Mouse (Mus musculus) lung, adult 2 months (tissue): Measurements from ENCODE around the gene Celf2. TPM values are rescaled to one million over a fixed set of nuclear protein-coding genes. Genes with fewer than 3 reads are reported as not detected.

Source experiments
- DNase-seq: peaks from one replicate; pipeline ENCODE4 v3.0.0; 2022
- H3K4me1 ChIP-seq: fragments of 200-500 bp; 2 replicates; pipeline ENCODE4 v1.6.1; 2011; ENCODE audit warnings: low read length; ENCODE audit not compliant: control insufficient read depth, insufficient read depth
- H3K4me3 ChIP-seq: fragments of 200-500 bp; replicated peaks from 2 replicates; pipeline ENCODE3; 2011; ENCODE audit warnings: low read depth, mild to moderate bottlenecking, control low read depth, low read length; ENCODE audit errors: extremely low read depth
- CTCF ChIP-seq: fragments of 200-500 bp; IDR thresholded peaks from 2 replicates; pipeline ENCODE4 v1.5.1; 2011; ENCODE audit warnings: mild to moderate bottlenecking, low read length, control low read depth; ENCODE audit not compliant: insufficient read depth
- POLR2A ChIP-seq: fragments of 200-500 bp; IDR thresholded peaks from 2 replicates; pipeline ENCODE4 v1.6.1; 2011; ENCODE audit warnings: low read depth, mild to moderate bottlenecking, control low read depth, low read length, borderline replicate concordance; ENCODE audit errors: extremely low read depth
- WGBS: fragments of 180-500 bp; shearing (Covaris S2); methylation state at CpG from one replicate; pipeline ENCODE4 v1.1.7; 2018; 5-methylcytosine and 5-hydroxymethylcytosine counted together
- polyA plus RNA-seq: library from polyadenylated mRNA; depleted of rRNA; stranded (reverse); fragments of >200 nt; gene quantifications from 2 replicates; pipeline ENCODE4 v1.2.3, GENCODE M21; 2012

Celf2 gene
- polyA plus RNA-seq, 1 experiment = 43.4 TPM

DNA sequence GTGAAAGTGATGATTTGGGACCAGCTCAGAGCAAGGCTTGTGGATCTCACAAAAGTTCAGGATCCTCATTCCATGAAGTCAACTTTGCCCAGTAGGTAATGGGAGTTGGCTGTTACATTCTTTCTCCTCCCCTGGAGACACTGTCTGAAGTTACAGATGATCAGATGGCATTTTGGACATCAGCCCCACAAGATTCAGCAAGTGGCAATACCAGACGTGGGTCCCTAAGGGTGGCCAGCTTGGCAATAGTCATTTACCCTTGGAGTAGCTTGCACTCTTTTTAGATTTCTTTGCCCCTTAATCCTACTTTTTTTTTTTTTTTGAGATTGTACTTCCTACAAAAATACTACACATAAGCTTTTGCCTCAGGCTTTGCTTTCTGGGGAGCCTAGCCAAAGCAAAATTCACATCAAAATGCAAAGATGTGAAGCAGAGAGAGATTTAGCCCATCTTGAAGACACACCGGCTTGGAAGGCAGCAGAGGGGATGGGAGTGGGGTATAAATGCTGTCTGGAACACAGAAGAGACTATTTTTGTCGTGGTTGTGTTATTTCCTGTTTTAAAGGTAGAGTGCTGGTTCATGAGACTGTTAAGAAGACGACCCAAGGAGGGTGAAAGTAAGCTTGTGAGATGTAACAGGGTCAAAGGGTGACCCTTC is 397.1 kb downstream of the Celf2 start:
- TF ChIP-seq POLR2A (no peak), CTCF (no peak)
- no peak for DNase-seq
- Histone ChIP-seq H3K4me3 (no peak overlapping the region), H3K4me1 (peaks cover 2% of the 10 kb centered on the region; the same call in 1 of the 2 replicates)
- WGBS = 48% methylated on average over 4 of the region's 4 CpGs

DNA sequence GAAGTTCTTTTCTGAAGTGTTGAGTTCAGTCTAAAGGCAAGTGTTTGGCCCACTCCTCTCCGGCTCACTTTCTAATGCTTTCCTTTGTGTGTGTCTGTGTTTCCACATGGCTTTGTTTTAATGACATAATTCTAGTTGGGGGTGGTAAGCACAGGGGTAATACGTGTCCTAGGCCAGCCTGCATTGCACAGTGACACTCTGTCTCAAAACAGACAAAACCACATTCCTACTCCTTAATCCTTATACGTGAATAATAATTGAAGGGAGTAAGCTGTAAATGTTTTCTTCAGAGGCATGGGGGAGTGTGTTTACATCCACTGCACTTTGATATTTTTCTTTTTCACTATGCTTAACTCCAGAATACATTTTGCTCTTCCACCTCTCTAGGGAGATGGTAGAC is 415.9 kb downstream of the Celf2 start:
- DNase-seq = no peak
- TF ChIP-seq CTCF (no peak), POLR2A (no peak)
- no peaks in the 10 kb centered on the region; the same call in none of the 2 replicates for H3K4me1 ChIP-seq
- 60% methylated on average over 3 of the region's 3 CpGs for WGBS
- no peak overlapping the region for H3K4me3 ChIP-seq

DNA sequence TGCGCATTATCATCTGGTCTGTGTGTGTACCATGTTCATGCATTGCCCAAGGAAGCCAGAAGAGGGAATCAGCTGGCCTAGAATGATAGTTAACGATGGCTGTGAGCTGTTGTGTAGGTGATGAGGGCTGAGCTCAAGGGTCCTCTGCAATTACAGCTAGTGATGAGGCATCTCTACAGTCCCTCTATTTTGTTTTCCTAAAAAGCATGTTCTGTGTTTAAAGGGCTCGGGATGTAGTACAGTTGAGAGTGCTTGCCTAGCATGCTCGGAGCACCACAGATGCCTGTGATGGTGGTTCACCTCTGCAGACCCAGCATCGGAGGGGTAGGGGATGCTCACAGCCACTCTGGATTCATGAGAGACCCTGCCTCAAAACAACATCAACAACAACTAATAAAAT is 416.7 kb downstream of the Celf2 start:
- H3K4me3 ChIP-seq = no peak overlapping the region
- H3K4me1 ChIP-seq = no peaks in the 10 kb centered on the region; the same call in none of the 2 replicates
- WGBS = 95% methylated on average over 5 of the region's 5 CpGs
- TF ChIP-seq POLR2A (no peak), CTCF (no peak)
- no peak for DNase-seq

DNA sequence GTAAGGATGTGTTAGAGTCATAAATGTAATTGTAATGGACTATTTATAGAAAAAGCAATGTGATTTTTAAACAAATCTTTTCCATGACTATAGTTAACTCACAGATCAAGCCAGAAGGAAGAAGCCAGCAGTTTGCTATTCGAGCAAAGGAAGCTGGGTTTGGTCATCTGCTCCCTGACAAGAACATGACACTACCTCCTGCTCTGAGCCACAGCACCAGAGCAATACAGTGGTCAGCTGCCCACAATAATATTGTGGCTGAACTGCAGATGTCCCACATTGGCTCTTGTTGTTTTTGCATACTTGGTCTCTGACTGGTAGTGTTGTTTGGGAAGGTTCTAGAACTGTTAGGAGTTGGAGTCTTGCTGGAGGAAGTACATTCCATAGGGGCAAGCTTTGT is 418.9 kb downstream of the Celf2 start:
- no peaks in the 10 kb centered on the region; the same call in none of the 2 replicates for H3K4me1 ChIP-seq
- WGBS = 43% methylated on average over 1 of the region's 1 CpGs
- TF ChIP-seq POLR2A (no peak), CTCF (no peak)
- H3K4me3 ChIP-seq = no peak overlapping the region
- no peak for DNase-seq

DNA sequence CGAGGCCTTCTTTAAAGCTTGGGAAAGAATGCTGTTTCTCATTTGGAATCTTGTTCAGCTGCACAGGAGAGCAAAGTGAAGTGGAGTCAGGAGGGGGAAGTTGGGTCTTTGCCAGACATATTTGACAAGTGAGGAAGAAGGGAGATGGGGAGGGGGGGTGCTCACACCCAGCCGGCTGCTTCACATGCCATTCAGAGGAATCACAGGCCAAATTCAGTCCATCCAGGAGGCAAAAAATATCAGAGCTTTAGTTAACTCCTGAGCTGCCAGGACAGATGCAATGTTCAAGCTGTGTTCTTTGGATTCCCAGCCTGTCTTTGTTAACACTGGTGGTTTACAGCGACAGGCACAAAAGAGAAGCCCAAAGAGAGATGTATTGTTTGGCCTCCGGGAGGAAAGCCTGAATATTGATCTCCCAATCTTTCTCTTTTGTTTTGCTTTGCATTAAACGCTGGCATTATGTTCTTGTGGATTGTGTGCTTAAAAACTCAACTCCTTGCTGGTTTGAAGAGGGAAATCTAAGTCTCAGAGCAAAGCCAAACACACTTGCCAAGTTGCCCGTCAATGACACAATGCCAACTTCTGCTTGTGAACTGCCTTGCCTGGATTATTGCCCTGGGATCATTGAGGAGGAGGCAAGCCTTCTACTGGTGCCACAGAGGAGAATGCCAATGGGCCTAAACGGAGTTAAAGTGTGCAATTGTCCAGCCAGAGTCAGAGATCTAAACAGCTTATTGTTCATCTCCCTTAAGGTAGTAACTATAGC is 420.1 kb downstream of the Celf2 start:
- no peak overlapping the region for H3K4me3 ChIP-seq
- H3K4me1 ChIP-seq = peaks cover 1% of the 10 kb centered on the region
- TF ChIP-seq POLR2A (no peak), CTCF (no peak)
- DNase-seq = peak; percentile 70
- 23% methylated on average over 7 of the region's 7 CpGs for WGBS

DNA sequence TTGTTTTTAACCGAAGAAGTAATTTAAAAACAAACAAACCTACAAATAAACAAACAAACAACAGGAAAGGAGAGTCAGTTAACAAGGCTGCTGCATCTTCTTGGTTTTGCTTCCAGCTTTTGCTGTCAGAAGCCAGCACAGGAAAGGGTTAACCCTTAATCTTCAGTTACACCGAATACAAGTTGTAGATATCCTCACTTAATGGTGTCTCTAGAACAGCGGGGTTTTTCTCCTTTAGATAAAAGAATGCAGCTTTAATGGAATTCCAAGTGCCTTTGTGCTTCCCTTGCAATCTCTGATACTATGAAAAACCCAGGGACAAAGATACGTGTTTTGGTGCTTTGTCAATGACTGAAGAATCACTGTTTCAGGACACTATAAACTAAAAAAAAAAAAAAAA is 420.8 kb downstream of the Celf2 start:
- DNase-seq = no peak
- Histone ChIP-seq H3K4me1 (peaks cover 3% of the 10 kb centered on the region), H3K4me3 (no peak overlapping the region)
- 38% methylated on average over 4 of the region's 4 CpGs for WGBS
- no peak for TF ChIP-seq POLR2A
- no peak for TF ChIP-seq CTCF

DNA sequence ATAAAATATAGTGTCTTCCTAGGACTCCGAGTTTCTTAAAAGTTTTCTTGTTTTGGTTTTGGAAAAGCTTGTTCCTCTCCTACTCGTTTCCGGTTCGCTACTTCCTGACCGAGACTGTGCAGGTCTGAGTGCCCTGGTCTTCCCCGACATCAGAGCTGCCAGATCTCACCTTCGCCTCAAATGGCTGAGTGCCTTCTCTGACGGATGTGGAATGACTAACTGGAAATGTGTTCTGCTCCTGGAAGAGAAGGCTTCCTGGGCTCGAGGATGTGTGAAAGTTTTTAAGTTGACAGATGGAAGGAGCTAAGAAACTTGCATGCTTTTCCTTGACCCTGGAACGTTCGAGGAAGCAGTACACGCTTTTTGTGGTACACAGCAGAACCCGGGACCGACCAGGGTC is 421.9 kb downstream of the Celf2 start:
- WGBS = 68% methylated on average over 14 of the region's 14 CpGs
- Histone ChIP-seq H3K4me1 (peaks cover 3% of the 10 kb centered on the region), H3K4me3 (no peak overlapping the region)
- no peak for DNase-seq
- TF ChIP-seq CTCF (no peak), POLR2A (no peak)

DNA sequence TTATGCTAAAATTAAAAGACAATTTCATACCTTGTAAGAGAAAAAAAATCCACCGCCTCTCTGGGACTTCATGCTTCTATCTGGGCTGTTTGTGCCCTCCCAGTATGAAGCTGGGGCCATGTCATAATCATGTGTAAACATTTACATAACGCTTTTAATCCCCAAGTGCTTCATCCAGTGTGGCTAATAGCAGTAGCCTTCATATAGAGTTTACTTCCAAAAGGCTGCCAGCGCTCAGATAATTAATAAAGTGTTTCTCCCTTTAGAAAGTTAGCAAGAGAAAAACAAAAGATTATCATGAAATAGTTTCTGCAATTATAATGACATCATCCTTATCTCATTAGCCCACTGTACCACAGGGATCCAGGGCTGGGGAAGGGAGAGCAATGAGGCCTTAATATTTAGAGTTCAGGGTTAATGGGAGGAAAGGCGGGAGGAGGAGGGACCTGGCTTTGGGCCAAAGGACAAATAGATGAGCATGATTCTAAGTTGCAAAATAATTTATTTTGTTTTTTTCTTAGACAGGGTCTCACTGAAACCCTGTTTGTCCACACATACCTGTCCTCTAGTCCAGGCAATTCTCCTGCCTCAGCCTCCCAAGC is 425.8 kb downstream of the Celf2 start:
- TF ChIP-seq CTCF (no peak), POLR2A (no peak)
- Histone ChIP-seq H3K4me1 (peaks cover 3% of the 10 kb centered on the region; the same call in 1 of the 2 replicates), H3K4me3 (peak overlapping the region; percentile 39)
- DNase-seq = no peak
- 39% methylated on average over 4 of the region's 4 CpGs for WGBS

DNA sequence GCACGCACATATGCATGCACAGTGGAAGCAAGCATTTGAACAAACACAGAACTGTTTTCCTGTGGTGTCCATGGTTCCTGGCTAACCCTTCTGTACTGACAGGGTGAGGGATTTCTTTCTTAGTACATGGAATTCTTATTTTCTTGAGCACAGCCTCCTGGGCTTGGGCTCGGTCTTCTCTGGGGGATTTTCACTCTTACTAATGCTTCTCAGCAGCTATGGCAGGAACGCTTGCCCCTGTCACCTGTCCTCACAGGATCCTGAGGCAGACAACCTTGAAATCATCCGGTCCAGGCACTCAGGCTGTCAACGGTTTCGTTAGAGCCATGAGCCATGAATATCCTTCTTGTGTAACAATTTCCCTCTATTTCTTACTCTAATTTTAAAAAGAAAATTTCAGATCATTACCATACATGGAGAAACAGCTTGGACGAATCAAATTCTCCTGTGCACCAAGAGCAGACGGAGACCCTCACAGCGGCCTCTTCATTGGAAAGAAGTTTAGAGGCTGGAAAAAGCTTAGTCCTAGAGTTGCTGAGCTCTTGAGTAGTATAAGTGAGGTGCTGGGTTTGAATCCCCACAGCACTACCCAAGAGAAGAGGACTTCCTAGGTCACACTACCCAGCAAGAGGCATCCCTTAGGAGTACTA is 426.9 kb downstream of the Celf2 start:
- TF ChIP-seq POLR2A = no peak
- TF ChIP-seq CTCF = no peak
- peak overlapping the region; percentile 45 for H3K4me3 ChIP-seq
- 69% methylated on average over 9 of the region's 9 CpGs for WGBS
- DNase-seq = no peak
- peaks cover 3% of the 10 kb centered on the region; the same call in 1 of the 2 replicates for H3K4me1 ChIP-seq
